Mouse (Mus musculus) ovary, adult 2 months (tissue): Measurements from ENCODE around the gene 1700028K03Rik. TPM values are rescaled to one million over a fixed set of nuclear protein-coding genes. Genes with fewer than 3 reads are reported as not detected.

Experiments used
- polyA plus RNA-seq: library from polyadenylated mRNA; depleted of rRNA; stranded (reverse); fragments of >200 nt; gene quantifications from 2 replicates; pipeline ENCODE4 v1.2.3, GENCODE M21; 2012; rRNA removed

The 1700028K03Rik gene
- 0.02 TPM in 1 of 2 replicates, not detected in the other for polyA plus RNA-seq

DNA sequence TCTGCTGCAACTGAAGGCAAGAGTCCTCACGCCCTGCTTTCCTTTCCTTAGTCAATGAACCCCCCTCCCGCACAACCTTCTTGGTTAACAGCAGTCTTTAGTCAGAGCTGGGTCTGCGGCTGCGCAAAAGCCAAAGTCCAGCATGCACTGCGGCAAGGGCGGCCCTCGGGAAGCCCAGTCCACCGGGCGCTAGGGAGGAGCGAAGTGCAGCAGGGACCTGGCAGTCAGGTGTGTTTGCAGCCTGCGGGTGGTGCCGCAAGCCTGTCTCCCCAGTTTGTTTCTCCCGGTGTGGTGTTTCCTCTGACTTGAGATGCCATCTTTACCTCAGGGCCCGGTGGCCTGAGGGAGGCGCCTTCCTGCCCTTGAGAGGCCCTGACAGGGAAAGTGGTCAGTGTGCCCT lies at the start of gene 1700028K03Rik:
Gene 1700028K03Rik (plus strand): TSS at position 129 of the 400 bp plus-strand sequence.

DNA sequence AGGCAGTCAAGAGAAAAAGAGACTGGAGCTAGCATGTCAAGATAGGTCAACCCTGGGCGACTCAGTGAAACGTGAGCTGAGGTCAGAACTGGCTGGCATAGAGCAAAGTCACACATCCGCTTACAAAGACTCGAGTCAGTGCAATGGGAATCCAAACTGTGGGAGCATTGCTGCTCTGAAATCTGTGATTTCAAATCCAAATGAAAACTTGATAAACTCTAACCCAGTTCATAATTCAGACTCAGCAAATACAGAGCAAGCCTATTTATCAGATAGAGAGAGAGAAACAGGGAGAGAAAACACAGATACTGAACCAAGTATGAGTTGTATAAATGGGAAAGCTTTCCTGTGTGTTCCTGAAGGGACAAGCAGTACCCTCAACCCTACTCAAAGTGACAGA lies 27.2 kb upstream of the 1700028K03Rik start, which contains the start of gene Gm42669:
Gene Gm42669 (plus strand): TSS at position 301 of the 400 bp plus-strand sequence.

GRCm38 (mm10) chr5:107597301-107598077 lies 63.0 kb downstream of the 1700028K03Rik start, which contains the start of the genes Rpap2 and Glmn:
Gene Rpap2, plus strand, starts transcription at chr5:107597373.
Gene Glmn, minus strand, starts transcription at chr5:107597888.

Other genes starting within 250 kb of the 1700028K03Rik start
- 49.2 and 60.8 TPM in 2 replicates for gene Tgfbr3, start 245.1 kb upstream of the 1700028K03Rik start, polyA plus RNA-seq
- gene Brdt, start 203.6 kb upstream of the 1700028K03Rik start, polyA plus RNA-seq, result 3.0 and 3.6 TPM in 2 replicates
- 1.7 and 3.9 TPM in 2 replicates for gene Ephx4, start 132.0 kb upstream of the 1700028K03Rik start, polyA plus RNA-seq
- not detected in 2 replicates for gene Lpcat2b, start 103.2 kb upstream of the 1700028K03Rik start, polyA plus RNA-seq
- 1.0 and 1.1 TPM in 2 replicates for gene Btbd8, start 96.7 kb upstream of the 1700028K03Rik start, polyA plus RNA-seq
- gene Gm42669, start 27.1 kb upstream of the 1700028K03Rik start, polyA plus RNA-seq, result 0.03 TPM in 1 of 2 replicates, not detected in the other
- gene Rpap2, start 62.7 kb downstream of the 1700028K03Rik start, polyA plus RNA-seq, result 2.5 and 2.9 TPM in 2 replicates
- gene Glmn, start 63.2 kb downstream of the 1700028K03Rik start, polyA plus RNA-seq, result 0.66 and 0.70 TPM in 2 replicates
- gene Gfi1, start 191.3 kb downstream of the 1700028K03Rik start, polyA plus RNA-seq, result 1.8 and 9.1 TPM in 2 replicates